Mouse (Mus musculus): Measurements from ENCODE around the gene Mgat5.

DNA sequence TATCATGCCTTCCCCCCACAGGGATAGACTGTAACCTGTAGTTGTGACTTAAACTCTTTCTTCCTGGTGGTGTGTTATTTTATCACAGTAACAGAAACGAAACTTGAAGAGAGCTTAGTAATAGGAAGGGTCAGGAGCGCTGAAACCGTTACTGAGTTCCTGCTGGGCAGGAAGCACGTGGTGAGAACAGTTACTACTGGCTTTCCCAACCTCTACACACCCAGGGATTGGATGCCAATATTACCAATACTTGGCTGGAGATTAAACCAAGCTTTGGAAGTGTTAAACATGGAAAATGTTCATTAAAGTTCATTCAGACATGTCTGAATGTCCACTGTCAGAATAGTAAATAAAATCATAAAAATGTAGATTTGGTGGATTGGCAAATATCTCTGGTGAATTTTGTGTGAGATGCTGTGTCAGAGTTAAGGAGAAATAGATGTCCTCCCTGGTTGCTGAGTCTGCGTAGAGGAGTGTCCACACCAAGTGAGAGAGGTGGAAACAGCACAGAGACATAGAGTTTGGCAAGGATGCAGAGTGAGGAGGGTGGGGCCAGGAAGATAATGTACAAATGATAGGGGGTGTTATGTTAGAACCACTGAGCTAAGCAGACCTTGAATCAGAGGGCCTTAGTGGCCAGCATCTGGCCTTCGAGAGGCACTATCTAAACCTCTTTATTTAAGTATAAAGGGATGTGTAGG lies 38.2 kb downstream of the Mgat5 start:
- no peak for TF ChIP-seq CTCF (IDR thresholded peaks at IDR 0.05; ENCODE audit: borderline replicate concordance, insufficient read depth, low read depth, low read length)
- TF ChIP-seq POLR2A (IDR thresholded peaks at IDR 0.05; ENCODE audit: borderline replicate concordance, insufficient read depth, low read length) = no peak
